Mouse (Mus musculus) lung, adult 2 months (tissue): ENCODE measurements around the gene Slc26a8.

Experiments used
- CTCF ChIP-seq: fragments of 200-500 bp; IDR thresholded peaks from 2 replicates; pipeline ENCODE4 v1.5.1; 2011; ENCODE audit warnings: mild to moderate bottlenecking, low read length, control low read depth; ENCODE audit not compliant: insufficient read depth
- POLR2A ChIP-seq: fragments of 200-500 bp; IDR thresholded peaks from 2 replicates; pipeline ENCODE4 v1.6.1; 2011; ENCODE audit warnings: low read depth, mild to moderate bottlenecking, control low read depth, low read length, borderline replicate concordance; ENCODE audit errors: extremely low read depth

DNA sequence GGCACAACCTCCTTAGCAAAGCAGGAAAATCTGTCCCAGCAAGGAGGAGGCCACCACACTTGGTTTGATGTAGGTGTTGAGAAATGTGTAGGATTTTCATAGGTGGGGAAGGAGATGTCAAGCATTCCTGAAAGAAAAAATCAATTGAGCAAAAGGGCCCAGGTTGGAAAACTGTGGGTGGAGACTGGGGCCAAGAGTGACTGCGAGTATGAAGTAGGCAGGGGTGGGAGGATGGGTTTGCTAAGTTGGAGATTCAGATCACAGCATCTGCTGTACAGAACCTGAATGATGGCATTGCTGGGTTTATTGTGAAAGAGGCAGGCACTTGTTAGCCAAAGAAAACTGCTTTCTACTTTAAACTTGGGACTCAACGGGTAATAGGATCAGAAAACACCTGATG lies 65.2 kb downstream of the Slc26a8 start:
- TF ChIP-seq CTCF = no peak
- TF ChIP-seq POLR2A = no peak
